Mouse (Mus musculus): ENCODE results near the gene Prlr. TPM values are rescaled to one million over a fixed set of nuclear protein-coding genes. Genes with fewer than 3 reads are reported as not detected.

Prlr gene
- polyA plus RNA-seq, 1 experiment from 2014 or later = 0.52 TPM

DNA sequence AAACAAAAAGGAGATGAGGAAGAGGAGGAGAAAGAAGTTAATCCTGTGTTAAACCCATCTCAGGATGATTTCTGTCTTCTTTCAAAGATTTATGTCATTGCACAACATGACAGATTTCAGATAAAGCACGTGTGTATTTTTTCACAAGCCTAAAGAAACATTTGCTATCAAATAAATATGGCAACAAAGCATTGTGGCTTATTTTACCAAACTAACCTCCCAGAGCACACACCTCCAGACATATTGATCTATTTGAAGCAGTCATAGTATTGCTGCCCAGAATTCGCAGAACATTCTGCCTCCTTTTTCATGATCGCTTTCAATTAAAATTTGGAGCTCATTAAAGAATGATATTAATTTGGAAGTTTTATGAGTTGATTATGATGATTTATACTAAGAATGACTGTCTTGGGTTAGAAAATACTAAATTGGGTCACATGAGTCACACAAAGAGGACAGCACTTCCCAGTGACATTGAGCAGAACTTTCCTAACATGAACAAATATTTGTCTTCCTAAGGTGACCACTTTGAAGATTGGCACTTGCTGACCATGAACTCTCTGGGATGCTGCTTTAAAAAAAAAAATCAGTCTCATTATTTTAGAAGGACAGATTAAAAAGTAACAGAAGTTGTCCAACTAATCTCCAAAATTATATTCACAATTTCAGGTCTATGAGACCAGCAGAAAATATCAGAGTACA, 202.9 kb downstream of the Prlr start:
- no peaks in the 10 kb centered on the region for H3K4me1 ChIP-seq (ENCODE audit: control insufficient read depth, insufficient read depth, low read length)
- WGBS = 95% methylated on average over 3 of the region's 3 CpGs
- H3K27me3 ChIP-seq (replicated peaks; ENCODE audit: control insufficient read depth, insufficient read depth, low read length) = no peaks in the 10 kb centered on the region
- H3K9ac ChIP-seq (ENCODE audit: low read length) = no peak overlapping the region
- H3K9me3 ChIP-seq (replicated peaks; ENCODE audit: control insufficient read depth, low read length) = no peaks in the 10 kb centered on the region
- no peak overlapping the region for H3K4me3 ChIP-seq (ENCODE audit: low read depth, low read length)
- H3K4me2 ChIP-seq (ENCODE audit: low read length) = no peak overlapping the region
- no peaks in the 10 kb centered on the region for H3K36me3 ChIP-seq (ENCODE audit: control insufficient read depth, insufficient read depth, low read length)
- no peak for ATAC-seq
- H3K27ac ChIP-seq (ENCODE audit: low read depth, low read length) = no peak overlapping the region
- DNase-seq (ENCODE audit: low spot score) = no peak

DNA sequence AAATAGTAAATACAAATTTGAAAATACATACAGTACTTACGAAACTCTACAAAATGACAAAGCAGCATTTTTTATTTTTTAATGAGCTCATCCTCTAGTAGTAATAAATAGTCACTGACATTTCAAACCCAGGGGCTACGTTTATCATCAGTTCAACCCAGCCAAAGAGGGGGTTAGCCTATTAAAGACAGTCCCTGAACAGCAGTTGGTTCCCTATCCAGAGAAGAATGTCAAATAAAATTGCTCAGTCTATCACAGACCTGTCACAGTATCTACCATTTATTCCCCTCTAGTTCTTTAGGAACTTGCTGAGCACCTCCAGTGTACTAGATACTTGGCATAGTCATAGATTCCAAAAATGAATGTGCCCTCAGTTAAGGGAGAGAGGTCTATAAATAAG, 210.2 kb downstream of the Prlr start:
- DNase-seq (ENCODE audit: low spot score) (no peak), ATAC-seq (no peak)
- Histone ChIP-seq H3K9ac (ENCODE audit: low read length) (no peak overlapping the region), H3K27me3 (replicated peaks; ENCODE audit: control insufficient read depth, insufficient read depth, low read length) (no peaks in the 10 kb centered on the region), H3K9me3 (replicated peaks; ENCODE audit: control insufficient read depth, low read length) (no peaks in the 10 kb centered on the region), H3K27ac (ENCODE audit: low read depth, low read length) (no peak overlapping the region), H3K4me1 (ENCODE audit: control insufficient read depth, insufficient read depth, low read length) (no peaks in the 10 kb centered on the region), H3K4me3 (ENCODE audit: low read depth, low read length) (no peak overlapping the region), H3K4me2 (ENCODE audit: low read length) (no peak overlapping the region), H3K36me3 (ENCODE audit: control insufficient read depth, insufficient read depth, low read length) (no peaks in the 10 kb centered on the region)
- WGBS = 82% methylated on average over 2 of the region's 2 CpGs

Other genes starting within 250 kb of the Prlr start
- not detected in 2 replicates for gene Gm21973, start 148.1 kb downstream of the Prlr start, polyA plus RNA-seq (2014; fragmentation: Nextera tagmentation; extraction: Ambion mirVana)
- gene Agxt2, start 181.3 kb downstream of the Prlr start, polyA plus RNA-seq (2014; fragmentation: Nextera tagmentation; extraction: Ambion mirVana) = not detected in 2 replicates